Mouse (Mus musculus) thymus, postnatal 0 days (tissue): ENCODE data around the gene Fbxo39. TPM values are rescaled to one million over a fixed set of nuclear protein-coding genes. Genes with fewer than 3 reads are reported as not detected.
"Not testable (repeated sequence)": the region's sequence is repeated elsewhere in the genome, so short reads cannot be mapped to it uniquely, and the experiment has no call there.

Source experiments
- DNase-seq: peaks from one replicate; pipeline ENCODE4 v3.0.0-alpha.2; 2015; ENCODE audit warnings: low spot score
- polyA plus RNA-seq: library from polyadenylated mRNA; unstranded; fragments of >200 nt; fragmentation: Nextera tagmentation; extraction: Ambion mirVana; gene quantifications from 2 replicates; pipeline ENCODE4 v1.2.1, GENCODE M21; 2015

The Fbxo39 gene
- polyA plus RNA-seq, 1 experiment from 2014 or later: 0.16 TPM

DNA sequence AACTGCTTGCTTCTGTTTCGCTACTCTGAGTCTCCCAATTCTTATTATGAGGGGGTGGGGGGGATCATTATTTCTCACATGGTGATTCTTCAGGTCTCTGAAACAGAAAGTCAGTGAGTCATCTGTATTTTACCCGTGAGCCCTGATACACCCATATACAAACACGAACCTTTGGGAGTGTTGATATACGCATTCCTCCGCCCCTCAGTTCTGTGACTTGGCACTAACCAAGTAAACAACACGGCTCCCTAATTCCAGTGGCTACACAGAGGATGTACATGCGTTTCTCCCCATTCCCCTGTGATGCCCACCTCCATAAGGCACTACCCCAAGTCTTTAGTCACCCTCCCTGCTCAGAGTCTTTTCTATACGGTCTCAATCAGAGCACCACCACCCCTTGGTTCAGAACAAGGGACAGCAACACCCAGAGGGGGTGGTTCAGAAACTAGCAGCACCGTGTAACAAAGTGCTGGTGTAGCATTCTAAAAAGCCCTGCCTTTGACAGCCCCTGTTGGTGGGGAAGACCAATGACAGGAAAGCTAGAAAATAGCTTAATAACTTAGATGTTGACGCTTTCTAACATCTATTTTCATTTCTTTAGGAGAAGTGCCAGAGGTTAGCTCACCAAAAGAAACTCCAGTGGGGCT lies 2.8 kb upstream of the Fbxo39 start:
- no peak for DNase-seq

DNA sequence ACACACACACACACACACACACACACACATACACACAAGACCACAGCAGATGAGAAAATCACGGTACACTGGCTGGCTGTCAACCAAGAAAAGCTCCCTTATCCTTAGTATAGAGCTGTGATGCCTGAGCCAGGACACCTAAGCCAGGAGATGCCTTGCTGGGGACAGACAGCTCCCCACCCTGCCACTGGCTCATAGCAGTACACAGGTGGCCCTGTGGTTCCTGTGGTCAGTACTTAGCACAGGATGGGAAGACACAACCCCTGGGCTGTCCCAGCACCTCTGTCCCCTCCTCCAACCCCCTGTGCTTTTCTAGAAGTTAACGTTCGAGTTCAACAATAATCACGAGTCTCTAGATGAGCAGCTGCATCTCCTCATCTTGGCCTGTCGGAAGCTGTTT lies 3.8 kb downstream of the Fbxo39 start:
- DNase-seq: no peak

DNA sequence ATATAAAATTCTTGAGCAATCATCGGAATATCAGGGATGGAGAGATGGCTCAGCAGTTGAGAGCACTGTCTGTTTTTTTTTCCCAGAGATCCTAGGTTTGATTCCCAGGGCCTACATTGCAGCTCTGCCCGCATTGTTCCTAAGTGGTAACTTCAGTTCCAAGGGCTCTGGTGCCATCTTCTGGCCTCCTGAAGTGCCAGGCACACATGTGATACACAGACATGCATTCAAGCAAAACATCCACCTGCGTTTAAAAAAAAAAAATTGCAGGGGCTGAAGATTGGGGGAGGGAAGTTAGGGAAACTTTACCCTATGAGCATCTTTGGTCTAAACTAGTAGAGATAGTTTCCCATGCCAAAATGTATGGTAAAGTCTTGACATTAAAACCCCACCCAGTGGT lies 10.2 kb downstream of the Fbxo39 start:
- no peak for DNase-seq

DNA sequence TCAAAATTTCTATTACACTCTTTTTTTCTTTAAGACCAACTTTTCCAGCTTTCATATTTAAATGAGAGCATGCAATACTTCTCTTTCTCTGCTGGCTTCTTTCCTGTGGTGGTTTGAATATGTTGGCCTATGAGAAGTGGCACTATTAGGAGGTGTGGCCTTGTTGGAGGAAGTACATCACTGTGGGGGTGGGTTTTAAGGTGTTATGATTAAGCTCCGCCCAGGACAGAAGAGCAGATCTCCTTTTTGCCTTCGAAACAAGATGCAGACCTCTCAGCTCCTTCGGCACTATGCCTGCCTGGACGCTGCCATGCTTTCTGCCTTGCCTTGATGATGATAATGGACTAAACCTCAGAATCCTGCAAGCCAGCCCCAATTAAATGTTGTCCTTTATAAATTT lies 11.5 kb downstream of the Fbxo39 start:
- no peak for DNase-seq

DNA sequence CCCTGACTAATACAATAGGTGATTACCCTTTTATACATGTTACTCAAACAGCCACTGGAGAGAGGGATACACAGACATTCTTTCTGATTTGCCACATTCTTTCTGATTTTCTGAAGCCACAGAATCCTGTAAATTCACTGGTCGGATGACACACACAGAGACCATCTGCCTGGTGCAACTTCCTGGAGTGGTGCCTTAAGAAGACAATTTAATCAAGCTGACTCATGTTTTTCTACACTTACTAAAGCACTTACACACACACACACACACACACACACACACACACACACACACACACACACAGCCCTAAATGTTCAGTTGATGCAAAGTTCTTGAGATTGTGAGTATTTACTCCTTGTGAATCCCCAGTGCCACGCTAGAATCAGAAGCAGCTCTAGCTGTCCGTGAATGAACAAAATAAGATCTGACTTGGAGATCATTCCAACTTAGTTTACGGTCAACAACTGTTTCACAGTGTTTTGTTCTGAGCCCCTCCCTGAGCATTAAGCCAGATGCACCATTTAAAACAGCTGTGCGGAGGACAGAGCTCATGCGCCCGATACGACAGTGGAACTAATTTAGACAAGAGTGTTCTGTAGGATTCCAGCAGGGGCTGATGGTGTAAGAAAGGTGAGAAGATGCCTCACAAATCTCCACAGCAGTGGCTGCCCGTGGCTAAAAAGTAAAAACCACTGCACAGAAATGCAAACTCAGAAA lies 18.9 kb downstream of the Fbxo39 start:
- DNase-seq: no peak

DNA sequence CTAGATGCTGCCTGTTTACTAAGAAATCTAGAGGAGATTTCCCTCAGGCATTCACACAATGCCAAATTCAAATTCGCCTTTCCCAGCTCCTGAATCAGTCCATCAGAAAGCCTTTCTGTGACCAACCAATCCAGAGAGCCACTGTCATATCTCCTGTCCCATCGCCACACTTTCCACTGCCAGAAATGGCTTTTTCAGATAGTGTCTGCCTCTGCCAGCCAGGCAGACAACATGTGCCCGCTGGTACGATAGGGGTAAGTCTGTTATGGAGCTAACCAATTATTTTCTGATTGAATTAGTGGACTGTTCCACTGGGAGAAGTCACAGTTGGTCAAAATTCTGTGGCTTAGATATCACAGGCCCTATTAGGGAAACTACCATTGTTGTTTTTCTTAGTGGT lies 20.4 kb downstream of the Fbxo39 start:
- no peak for DNase-seq

DNA sequence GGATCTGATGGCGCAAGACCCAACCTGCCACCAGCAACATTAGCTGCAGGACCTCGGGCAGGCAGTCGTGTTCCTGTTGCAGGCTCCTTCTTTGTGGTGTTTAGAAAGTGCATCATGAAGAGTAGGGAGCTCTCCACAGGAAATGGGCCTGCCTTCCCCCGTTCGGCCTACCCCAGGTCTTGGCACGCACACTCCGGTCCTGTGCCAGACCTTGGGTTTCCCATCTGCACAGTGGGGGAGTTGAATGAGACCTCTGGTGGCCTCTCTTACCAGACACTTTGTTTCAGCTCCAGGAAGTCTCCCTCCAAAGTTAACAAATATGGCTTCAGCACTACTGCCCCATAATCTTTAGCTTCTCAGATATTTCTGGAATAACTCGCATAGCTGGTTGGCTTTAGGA lies 22.5 kb downstream of the Fbxo39 start:
- no peak for DNase-seq

DNA sequence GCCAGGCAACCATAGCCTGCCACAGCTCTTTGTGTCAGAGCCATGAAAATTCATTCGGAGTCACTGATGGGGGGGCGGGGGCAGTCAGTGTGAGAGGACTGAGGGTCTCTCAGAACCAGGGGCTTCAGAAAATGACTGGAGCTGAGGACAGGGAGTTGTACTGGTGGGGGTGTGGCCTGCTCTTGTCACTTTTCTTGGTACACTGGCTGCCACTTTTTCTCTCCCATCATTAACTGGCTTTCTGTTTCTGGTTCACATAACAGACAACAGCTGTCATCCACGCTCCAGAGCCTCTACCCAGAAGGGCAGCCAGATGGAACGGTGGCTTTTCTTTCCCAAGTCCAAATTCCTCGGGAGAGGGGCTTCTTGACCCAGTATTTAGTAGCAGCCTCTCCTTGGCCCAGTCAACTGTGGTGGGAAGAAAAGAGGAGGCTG lies 24.2 kb downstream of the Fbxo39 start:
- DNase-seq: no peak

DNA sequence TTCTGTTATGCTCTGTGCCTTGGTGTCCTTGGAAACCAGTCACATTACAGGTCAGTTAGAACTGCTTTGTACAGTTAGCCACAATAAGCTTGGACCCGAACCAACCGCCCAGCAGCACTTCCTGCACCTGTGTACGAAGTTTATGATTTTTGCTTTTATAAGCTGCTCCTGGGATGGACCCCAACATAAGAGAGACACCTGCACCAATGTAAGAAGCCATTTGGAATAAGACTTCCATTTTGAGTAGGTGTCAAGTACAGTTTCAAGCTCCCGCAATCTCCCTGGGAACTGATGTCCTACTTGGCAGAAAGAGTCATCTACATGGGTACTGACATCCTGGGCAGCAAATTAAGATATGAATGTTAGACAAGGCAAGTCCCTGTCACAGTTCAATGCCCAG lies 25.5 kb downstream of the Fbxo39 start:
- no peak for DNase-seq

DNA sequence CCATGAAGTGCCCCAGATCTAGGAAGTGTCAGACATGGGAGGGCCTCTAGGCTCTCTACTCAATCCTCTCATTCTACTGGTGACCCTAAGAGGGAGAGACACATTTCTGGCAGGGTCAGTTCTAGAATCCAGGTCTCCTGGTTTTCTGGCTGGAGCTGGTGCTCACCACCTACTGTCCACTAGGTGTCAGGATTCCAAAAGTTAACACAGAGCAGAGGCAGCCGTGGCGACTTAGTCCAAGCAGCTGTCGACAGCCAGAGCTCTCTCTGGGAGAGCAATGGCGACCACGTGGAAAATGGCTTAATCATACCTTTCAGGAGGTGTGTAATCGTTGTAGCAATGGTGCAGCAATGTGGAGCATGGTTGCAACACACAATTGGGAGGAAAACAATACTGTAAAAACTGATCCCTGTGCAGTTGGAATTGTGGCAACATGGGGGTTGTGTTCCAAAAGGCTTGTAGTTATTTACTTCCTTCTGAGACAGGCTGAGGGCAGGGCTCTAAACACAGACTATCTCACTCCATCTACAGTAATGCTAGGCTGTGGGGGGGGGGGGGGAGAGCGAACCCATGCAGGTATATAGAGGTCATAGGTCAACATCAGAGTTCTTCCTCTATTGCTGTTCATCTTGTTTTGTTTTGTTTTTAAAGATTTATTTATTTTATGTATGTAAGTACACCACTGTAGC lies 28.4 kb downstream of the Fbxo39 start:
- peak; percentile 46 for DNase-seq

DNA sequence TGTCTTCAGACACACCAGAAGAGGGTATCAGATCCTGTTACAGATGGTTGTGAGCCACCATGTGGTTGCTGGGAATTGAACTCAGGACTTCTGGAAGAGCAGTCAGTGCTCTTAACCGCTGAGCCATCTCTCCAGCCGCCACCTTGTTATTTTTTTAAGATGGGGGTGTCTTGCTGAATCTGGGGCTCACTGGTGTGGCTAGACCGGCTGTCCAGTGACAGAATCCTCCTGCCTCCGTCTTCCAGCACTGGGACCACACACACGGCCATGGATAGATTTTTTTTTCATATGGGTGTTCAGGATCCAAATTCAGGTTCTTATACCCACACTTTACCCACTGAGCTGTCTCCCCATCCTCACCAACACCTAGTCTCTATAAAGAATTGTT lies 29.0 kb downstream of the Fbxo39 start:
- not testable (repeated sequence) for DNase-seq

DNA sequence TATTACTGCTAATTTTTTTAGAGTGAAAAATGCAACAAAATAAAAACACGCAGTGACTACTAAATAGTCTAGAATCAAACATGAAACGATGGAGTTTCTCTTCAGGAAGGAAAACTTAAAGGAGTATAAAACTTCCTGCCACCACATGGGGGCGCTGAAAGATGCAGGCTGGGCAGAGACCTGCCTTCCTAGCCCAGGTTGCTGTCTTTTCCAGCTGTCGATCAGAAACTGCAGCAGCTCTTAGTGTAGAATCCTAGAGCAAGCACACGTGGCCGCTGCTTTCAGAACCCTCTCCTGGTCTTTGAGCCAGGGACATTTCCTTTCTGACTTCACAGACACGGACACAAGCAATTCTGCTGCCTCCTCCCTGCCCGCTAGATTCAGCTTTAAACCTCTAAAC lies 29.7 kb downstream of the Fbxo39 start:
- DNase-seq: peak; percentile 55

DNA sequence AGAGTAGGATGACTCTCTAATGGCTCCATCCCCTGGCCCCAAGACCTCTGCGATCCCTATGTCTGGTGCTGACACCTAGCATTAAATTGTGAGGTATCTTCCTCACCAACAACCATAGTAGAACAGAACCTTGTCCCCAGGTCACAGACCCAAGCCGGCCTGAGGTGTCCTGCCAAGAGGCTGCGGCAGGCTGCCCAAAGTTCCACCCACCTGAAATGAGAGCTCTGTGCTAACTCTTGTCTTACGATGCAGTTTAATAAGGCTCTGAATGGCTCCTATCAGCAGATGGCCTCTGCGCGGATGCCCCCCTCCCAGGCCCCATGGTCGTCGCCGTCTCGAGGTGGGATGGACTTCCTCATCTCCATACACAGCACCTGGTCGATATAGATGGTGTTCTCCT lies 30.2 kb downstream of the Fbxo39 start:
- DNase-seq: no peak

DNA sequence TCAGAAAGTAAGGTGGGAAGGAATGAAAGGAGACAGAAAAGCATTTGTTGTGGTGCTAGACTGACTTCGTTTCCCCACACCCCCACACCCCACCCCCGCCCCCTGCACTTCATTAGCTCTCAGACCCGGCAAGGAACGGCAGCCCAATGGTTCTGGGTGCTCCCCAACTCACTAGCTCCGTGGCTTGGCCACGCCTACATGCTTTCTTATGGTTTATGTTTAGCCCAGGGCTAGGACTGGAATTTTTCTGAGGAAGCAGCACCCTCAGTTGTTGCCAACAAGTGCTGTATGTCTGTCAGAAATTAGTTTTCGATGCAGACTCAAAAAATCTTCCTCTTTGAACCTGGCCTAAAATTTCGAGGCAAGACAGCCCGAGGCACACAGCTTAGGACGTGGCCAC lies 34.3 kb downstream of the Fbxo39 start:
- DNase-seq: no peak

DNA sequence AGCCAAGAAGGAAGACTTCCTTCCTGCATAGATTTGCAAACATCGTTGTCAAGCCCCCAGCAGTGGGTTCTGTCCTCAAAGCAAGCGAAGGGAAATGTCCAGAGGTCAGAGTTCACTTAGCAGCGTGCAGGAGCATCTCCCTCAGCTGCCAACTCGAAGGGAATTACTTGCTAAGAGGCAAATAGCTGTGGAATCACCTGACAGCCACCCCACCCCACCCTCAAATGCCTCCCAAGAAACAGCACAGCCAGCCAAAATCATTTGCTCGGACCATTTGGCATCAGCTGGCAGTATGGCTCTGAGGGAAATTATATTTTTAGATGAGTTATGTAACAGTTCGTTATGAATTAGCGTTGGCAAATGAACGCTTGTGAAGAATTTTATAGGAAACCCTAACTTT lies 34.8 kb downstream of the Fbxo39 start:
- DNase-seq: no peak

DNA sequence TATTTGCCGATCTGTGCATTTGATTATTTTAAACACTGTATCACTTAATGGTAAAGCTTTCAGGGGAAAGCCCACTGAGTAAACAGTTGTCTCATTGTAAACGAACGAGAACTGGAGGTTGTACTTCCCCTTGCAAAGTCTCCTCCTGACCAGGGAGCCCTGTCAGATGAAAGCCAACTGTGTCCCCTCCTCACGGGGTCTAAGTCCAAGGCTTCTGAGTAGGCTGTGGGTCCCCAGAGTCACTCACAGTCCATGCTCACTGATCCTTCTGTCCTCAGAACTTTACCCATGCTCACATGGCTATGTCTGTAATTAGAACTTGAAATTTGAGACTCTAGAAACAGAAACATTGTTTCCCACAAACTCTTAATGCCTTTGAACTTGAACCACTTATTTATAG lies 35.4 kb downstream of the Fbxo39 start:
- no peak for DNase-seq

DNA sequence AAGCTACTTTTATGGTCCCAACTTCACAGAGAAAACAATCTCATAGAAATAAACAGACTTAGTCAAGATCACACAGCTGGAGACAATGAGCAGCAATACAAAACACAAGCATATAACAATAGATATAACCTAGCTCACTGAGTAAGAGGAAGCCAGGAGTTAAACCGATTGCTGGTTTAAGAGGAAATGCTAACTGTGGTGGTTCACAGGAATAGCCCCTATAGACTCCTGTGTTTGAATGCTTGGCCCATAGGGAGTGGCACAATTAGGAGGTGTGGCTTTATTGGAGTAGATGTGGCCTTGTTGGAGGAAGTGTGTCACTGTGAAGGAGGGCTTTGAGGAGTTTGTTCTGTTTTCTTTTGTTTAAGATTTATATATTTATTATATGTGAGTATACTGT lies 38.0 kb downstream of the Fbxo39 start:
- DNase-seq: no peak

DNA sequence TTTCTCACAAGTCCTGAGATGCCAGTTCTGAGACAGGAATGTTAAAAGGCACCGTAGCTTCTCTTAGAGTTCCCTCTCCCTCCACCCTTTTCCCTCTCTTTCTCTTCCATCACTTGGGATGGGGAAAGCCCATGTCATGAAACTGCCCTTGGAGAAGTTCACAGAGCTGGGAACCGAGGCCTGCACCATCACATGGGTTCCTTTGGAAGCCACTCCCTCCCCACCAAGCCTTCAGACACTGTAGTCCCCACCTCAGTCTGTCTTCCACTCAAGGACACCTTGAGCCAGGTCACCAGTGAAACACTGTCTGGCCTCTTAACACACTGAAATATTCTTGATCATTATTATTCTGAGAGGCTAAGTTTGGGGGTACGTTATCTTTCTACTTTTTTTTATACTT lies 38.9 kb downstream of the Fbxo39 start:
- no peak for DNase-seq

DNA sequence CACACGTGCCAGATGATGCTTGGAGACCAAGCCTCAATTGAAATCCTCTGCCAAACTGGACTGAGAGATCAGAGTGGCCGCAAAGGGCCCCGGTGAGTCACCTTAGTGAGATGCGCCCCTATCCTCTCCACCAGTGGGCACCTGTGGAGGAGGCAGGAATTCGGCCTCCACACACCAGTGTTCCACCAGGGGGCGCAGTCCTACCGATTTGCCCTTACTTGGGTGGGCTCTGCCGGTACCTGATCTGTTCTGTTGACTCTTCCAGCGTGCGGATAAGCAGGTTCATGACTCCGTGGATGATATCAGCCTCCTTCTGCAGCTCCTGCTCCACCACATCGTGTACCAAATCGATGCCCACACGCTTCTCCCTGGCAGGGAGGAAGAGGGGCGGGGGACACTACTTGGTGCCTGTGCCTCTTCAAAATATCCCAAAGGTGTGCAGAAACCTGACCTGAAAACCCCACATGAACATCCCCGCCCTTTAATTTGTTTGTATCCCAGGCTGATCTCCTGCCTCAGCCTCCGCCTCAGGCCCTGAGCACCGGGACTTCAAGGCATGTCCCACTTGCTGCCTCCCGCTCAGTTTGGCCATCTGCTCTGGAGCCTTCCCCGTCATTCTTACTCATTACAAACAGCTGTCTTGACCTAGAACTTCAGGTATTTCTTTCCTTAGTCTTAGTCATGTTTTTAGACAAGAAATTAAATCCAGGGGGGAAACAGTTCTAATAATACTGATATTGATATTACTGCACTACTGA lies 40.9 kb downstream of the Fbxo39 start:
- DNase-seq: peak; percentile 67

DNA sequence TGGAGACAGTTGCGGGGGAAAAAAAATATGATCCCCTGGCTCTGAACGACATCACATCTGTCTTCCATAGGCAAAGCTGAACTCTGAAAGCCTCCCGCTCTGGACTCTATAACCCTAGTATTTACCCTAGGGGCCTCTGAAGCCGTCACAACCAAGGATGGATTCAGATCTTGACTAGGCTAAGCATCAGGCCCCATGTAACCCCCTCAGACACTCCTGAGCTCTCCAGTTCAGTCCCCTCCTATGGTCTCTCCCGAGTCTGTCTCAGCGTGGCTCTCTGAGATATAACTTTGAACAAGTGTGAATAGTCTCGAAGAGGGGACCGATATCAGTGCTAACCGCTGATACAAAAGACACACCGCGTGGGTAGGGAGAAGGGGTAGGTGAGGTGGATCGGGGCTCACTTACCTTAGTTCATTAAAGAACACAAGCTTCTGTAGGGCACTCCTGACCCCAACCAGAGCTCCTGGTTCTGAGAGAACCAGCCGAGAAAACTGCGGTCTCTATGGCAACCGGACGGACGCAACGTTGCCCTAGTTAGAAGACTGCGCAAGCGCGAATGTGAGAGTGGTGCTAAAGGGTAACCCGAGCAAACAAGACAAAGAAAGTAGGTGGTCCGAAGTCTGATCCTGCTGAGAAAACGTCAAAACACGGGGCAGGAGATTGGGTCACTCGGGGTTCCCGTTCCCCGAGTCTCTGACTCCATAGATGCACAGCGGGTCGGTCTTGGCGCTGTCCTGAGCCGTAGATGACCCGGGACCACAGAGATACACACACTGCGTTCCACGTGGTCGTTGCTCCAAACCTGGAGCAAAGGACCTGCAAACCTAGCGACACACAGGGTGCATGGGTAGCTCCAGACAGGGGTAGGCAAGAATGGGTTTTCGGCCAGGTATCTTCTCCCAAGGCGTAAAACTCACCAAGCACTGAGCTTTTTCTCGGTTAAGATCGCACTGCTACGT lies 47.4 kb downstream of the Fbxo39 start:
- DNase-seq: peak; percentile 51

DNA sequence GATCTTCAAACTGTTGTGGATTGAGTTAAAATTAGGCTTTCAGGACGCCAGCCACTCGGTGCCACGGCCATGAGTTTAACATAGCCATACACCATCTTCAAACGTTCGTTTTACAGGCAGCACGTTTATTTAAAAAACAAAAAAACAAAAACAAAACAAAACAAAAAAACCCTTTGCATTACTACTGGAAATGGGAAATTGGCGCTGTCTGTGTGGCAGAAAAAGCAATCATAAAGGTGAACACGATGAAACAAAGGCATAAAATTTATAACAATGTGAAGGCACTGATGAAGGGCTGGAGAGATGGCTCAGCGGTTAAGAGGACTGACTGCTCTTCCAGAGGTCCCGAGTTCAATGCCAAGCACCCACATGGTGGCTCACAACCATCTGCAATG lies 48.1 kb downstream of the Fbxo39 start, which contains the start of gene Tekt1:
Gene Tekt1 (minus strand): TSS at position 96 of the 395 bp plus-strand sequence.
- no peak for DNase-seq
